Mouse (Mus musculus) layer of hippocampus, adult 9-10 months (tissue): Measurements from ENCODE around the gene Cfap36.

Source experiments
- DNase-seq: peaks from one replicate; pipeline ENCODE4 v3.0.0; 2022; ENCODE audit warnings: low spot score

Gene Cfap36

GRCm38 (mm10) chr11:29180657-29181056 lies 66.6 kb downstream of the Cfap36 start:
- peak; percentile 40 for DNase-seq

- no peak for DNase-seq
These were observed 67.9 kb downstream of the Cfap36 start for GRCm38 (mm10) chr11:29179319-29179718.

- no peak for DNase-seq
These were observed 73.3 kb downstream of the Cfap36 start for GRCm38 (mm10) chr11:29173706-29174436.

GRCm38 (mm10) chr11:29173125-29173631 lies 74.0 kb downstream of the Cfap36 start:
- DNase-seq: peak; percentile 13

- peak; percentile 94 for DNase-seq
These were observed 74.6 kb downstream of the Cfap36 start, which contains the start of gene Ppp4r3b for GRCm38 (mm10) chr11:29172563-29173124. Gene Ppp4r3b (plus strand): TSS chr11:29172890.

GRCm38 (mm10) chr11:29171959-29172391 lies 75.2 kb downstream of the Cfap36 start:
- DNase-seq: peak; percentile 26
